Mouse (Mus musculus) cerebellum, adult 2 months (tissue): ENCODE results near the gene Ppargc1a.

Experiments
- CTCF ChIP-seq: fragments of 200-500 bp; IDR thresholded peaks from 2 replicates; pipeline ENCODE4 v1.5.1; 2011; ENCODE audit warnings: low read depth, mild to moderate bottlenecking, control low read depth, low read length, moderate library complexity, borderline replicate concordance; ENCODE audit not compliant: insufficient read depth
- POLR2A ChIP-seq: fragments of 200-500 bp; IDR thresholded peaks from 2 replicates; pipeline ENCODE4 v1.6.1; 2011; ENCODE audit warnings: low read length, control low read depth, borderline replicate concordance; ENCODE audit not compliant: insufficient read depth

DNA sequence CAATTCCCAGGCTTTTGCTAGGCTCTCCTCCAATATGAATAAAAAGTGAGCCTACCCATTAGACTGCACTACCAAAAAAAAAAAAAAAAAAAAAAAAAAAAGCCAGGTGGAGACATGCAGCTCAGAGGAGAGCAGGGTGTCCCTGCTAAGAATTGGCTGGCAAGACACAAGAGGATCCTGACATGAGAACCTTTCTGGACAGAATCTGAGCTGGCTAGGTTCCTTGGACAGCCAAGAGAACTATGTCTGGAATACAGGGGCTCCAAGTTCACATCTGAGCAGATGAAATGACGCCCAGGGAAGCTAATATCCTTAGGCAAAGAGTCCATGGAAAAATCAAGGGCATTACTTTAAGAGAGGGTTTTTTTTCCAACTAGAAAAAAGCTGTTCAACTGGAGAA, 33.1 kb downstream of the Ppargc1a start:
- TF ChIP-seq CTCF = no peak
- TF ChIP-seq POLR2A = no peak
